Mouse (Mus musculus): ENCODE data around the gene Ldb1.
"Not testable (repeated sequence)": the region's sequence is repeated elsewhere in the genome, so short reads cannot be mapped to it uniquely, and the experiment has no call there.

The Ldb1 gene

DNA sequence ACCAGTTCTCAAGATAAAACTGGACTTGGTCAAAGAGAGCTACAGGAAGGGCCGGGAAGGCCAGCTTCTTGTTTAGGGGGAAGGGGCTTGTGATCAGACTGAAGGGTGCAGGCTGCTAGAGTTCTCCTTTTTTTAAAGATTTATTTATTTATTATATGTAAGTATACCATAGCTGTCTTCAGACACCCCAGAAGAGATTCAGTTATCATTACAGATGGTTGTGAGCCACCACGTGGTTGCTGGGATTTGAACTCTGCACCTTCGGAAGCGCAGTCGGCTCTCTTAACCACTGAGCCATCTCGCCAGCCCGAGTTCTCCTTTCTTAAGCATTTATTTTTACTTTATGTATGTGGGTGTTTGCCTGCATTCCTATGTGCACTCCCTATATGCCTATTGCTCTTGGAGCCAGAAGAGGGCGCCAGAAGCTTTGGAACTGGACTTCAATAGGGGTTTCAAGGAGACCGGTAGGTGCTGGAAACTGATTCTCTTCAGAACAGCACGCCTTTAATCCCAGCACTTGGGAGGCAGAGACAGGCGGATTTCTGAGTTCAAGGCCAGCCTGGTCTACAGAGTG, 16.2 kb downstream of the Ldb1 start:
- DNase-seq (ENCODE audit: low spot score): no peak

DNA sequence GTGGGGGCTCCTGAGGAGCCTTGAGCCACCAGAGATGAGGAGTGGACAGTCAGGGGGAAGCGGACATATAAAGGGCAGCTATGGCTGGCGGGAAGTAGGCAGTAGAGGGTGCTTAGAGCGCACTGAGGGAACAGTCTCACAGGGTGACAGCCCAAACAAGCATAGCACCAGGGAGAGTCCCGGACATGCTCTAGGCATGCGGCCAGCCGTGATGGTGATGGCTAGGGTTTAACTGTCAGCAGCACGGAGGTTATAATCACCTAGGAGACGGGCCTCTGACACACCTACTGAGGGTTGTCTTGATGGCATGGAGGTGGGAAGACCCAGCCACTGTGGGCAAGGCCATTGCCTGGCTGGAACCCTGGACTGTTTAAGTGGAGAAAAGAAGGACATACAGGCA, 18.4 kb downstream of the Ldb1 start:
- no peak for DNase-seq (ENCODE audit: low spot score)

DNA sequence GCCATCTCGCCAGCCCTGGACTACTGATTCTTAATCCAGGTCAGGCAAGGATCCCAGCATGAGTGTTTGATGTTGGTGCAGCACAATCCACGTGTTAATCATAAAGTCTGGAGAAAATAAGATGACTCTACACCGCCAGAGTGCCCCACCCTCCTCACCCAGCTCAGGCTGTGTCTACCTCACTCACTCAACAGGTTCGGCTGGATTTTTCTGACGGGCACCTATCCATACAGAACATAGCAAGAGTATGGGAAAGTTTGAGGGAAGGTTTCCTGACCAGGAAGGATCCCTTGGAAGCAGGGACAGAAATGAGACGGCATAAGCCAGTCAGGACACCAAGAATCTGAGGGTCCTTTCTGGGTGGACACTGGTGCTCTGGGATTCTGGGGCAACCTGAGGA, 20.1 kb downstream of the Ldb1 start:
- DNase-seq (ENCODE audit: low spot score): no peak

DNA sequence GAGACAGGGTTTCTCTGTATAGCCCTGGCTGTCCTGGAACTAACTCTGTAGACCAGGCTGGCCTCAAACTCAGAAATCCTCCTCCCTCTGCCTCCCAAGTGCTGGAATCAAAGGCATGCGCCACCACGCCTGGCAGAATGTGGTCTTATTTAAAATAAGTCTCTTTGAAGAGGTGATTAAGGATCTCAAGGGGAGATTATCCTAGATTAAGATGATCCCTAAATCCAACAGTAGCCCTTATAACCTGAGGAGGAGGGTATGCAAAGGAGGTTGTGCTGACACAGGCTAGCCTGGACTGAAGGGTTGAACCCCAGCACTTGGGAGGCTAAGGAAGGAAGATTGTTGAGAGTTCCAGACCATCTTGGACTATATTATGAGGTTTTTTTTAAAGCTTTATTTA, 29.0 kb downstream of the Ldb1 start:
- no peak for DNase-seq (ENCODE audit: low spot score)

DNA sequence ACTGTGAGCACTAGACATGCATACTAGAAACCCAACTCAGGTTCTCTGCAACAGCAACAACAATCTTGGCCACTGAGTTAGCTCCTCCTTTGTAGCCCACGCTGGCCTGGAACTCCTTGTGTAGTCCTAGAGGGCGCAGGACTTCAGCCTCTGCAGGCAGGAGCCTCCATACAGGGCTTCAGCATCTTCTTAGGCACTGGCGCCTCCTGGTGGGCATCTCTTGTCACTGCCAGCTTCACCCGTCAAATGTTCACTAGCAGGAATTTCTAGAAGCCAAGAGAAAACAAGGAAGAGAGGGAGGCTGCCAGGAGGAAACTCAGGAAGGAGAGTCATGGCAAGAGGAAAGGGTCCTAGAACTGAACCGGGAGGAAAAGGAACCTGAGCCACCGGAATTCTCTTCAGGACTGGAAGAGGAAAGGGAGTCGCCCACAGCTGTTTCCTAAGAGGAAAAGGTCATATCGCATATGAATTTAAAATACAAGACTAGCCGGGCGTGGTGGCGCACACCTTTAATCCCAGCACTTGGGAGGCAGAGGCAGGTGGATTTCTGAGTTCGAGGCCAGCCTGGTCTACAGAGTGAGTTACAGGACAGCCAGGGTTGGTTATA, 30.3 kb downstream of the Ldb1 start:
- DNase-seq (ENCODE audit: low spot score): peak; percentile 82

DNA sequence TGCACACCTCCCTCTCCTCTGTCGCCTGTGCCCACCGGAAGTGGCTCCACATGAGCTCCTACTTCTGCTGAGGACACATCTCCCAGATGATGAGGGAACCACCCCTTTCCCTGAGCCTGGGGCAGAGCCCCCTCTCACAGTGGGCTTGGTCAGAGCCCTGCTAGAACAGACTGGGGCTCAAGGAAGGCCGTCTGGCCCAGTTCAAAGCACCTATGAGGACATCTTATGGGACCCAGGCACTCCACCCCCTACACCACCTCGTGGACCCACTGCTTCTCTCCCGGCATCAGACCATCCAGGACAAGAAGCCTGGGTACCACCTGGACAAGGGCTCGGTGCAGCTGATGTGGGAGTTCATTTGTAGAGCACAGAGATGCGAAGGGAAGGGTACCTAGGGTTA, 39.3 kb downstream of the Ldb1 start:
- no peak for DNase-seq (ENCODE audit: low spot score)

DNA sequence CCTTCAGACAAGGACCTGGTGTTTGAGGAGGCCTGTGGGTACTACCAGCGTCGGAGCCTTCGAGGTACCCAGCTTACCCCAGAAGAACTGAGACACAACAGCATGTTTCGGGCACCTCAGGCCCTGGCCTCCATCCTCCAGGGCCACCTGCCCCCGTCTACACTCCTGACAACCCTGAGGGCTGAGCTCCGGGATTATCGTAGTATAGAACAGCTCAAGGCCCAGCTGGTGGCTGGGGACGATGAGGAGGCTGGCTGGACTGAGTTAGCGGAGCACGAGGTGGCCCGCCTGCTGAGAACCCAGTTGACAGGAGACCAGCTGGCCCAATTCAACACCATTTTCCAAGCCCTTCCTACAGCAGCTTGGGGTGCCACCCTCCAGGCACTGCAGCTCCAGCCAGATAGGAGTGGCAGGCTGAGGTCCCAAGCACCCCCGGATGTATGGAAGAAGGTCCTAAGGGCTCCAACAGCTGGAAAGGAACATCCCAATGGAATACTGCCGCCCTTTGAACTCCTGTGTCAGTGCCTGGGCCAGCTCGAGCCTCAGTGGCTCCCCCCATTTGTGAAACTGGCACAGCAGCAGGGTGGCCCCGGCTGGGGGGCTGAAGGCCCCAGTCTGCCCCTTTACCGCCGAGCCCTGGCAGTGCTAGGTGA, 40.1 kb downstream of the Ldb1 start:
- DNase-seq (ENCODE audit: low spot score): no peak

DNA sequence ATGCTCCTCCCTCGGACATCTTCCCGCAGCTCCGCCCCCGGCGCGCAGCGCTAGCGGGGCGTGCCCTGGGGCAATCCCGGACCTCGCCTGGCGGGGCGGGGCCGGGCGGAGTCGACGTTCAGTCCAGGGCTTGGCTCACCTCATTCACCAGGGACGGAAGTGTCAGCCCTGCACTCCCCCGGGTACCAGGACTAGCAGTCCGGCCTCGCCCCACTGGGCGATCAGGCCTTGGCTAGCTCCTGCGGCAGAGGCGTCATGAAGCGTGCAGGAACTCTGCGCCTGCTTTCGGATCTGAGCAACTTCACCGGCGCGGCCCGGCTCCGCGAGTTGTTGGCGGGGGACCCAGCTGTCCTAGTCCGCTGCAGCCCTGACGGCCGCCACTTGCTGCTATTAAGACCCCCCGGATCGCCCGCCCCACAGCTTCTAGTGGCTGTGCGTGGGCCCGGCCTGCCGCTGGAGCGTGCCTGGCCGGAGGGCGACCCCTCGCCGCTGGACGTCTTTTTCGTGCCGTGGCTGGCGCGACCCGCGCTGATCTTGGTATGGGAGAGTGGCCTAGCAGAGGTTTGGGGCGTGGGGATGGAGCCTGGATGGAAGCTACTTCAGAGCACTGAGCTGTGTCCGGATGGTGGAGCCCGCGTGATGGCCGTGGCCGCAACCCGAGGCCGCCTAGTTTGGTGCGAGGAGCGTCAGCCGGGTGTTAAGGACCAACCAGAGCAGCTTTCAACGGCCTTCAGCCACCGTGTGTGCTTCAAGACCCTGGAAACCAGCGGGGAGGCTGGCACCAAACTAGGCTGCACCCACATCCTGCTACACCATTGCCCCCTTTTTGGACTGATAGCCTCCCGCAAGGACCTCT, 41.4 kb downstream of the Ldb1 start, which contains the start of gene Hps6:
TSS of gene Hps6 (plus strand) at position 138 of the 856 bp plus-strand sequence.
- DNase-seq (ENCODE audit: low spot score): peak; percentile 79

DNA sequence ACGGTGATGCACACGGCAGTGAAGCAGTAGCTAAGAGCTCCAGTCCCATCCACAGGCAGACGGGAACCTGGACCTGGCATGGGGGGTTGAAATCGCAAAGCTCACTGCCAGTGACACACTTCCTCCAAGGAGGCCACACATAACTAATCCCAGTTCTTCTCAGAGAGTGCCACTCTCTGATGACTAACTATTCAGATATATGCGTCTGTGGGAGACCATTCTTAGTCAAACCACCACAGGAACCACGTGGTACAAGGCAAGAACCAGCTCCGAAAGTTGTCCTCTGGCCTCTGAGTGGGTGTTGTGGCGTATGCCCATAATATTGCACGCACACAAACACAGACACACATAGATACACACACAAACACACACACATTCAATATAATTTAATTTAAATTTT, 42.7 kb downstream of the Ldb1 start:
- DNase-seq (ENCODE audit: low spot score): no peak

DNA sequence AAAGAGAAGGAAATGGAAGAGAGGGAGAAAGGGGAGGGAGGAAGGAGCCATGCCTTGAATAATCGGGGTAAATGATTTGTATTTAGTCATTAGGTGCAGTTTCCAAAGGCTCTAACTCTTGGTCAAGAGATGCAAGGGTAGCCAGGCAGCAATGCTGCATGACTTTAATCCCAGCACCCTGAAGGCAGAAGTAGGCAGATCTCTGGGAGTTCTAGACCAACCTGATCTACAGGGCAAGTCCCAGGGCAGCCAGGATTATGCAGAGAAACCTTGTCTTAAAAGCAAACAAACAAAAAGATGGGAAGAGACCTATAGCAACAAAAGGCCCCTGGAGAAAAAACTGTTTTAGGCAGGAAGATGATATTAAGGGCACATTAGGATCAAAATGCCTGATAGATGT, 45.6 kb downstream of the Ldb1 start:
- no peak for DNase-seq (ENCODE audit: low spot score)

DNA sequence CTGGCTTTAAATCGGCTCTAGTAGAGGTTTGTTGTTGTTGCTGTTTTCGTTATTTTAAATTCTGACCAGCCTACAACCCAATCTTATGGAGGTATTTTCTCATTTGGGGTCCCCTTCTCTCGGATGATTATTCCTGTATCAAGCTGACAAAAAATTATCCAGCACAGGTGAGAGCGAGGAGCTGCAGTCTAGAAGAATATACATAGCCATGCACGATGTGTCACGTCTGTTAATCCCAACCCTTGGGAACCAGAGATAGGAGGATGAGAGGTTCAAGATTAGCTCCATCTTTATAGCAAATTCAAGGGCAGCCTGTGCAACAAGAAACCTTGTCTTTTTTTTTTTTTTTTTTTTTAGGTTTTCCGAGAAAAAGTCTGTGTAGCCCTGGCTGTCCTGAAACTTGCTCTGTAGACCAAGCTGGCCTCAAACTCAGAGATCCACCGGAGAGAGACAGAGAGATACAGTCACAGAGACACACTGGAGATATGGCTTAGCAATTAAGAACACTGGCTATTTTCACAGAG, 46.3 kb downstream of the Ldb1 start:
- no peak for DNase-seq (ENCODE audit: low spot score)

DNA sequence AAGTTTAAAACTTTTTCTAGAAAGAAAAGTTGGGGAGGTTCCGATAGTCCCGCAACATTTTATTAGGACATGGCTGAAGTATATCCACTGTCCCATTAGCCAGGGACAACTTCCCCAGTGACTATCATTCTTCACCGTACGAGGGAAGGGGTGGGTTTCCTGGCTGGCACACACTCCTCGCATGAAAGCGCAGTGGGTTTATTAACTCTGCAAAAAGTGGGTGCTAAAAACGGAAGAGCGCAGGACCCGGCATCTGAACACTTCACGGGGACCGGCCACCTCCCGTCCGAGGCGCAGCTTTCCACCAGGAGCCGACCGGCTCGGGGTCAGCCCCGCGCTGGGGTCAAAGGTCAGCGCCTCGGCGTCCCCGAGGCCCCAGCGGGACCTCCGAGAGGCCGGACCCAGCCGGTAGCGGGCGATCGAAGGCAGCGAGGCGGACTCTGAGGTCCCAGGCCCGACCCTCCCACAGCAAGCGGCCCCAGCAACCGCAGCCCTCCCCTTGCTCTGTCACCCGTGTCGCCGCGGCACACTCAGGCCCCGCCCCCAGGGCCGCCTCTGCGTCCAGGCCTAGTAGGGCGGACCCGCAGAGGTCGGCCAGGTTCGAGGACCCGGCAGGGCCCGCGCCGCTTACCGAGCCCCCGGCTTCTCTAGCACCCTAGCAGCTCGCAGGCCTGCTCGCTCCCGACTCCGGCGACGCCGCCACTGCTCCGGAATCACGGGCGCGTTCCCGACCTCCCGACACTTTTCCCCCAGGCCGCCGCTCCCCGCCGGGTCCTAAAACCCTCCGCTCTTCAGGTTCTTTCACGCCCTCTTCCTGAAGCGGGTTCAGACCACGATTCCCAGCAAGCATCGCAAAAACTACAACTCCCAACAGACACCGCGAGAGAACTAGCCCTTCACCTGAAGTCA, 47.0 kb downstream of the Ldb1 start, which contains the start of gene Armh3:
TSS of gene Armh3 (minus strand) at position 704 of the 909 bp plus-strand sequence.
- peak; percentile 86 for DNase-seq (ENCODE audit: low spot score)

DNA sequence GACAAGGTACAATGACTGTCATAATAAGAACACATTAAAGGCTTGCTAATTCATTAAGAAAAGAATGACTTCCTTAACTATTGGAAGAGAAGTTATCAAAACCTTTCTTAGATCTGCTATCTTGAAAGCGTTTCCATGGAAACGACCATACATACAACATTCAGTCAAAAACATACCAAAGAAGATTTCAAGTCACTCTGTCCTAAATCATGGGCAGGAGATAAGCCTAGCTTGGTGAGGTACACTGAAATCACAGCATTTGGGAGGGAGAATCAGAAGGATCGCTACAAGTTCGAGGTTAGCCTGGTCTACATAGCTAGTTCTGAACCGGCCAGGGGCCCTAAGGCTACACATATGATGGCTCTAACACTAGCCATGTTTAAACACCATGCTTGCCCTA, 47.6 kb downstream of the Ldb1 start:
- DNase-seq (ENCODE audit: low spot score): peak; percentile 7

DNA sequence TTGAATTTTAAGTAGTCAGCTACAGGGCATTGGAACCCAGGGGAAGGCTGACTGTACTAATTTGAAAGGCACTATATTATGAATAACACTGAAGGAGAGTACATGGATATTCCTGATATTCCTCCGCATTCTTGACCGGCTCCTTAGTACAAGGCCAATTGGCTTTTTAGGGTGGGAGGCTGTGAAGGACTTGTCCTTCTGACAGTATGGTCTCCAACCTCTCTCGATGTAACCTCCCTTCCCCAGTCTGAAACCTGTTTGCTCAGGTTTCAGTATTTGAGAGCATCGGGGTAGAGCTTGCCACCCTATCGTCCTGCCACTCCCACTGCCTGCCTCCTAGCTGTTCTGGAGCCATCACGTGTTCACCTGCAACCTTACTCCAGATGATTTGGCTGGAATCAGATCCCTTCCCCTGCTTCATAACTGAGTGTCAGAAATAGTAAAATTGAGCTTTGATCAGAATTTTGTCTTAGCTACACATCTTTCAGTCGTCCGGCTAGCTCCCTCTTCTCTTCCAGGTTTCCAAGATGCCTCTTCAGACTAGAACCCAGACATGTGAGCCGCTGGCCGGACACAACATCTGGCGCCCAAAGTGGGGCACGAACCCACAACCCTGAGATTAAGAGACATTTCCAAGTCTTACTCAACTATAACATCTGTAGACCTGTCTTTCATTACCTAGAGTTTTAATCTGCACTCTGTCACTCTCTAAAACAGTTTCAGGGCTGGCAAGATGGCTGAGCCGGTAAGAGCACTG, 50.9 kb downstream of the Ldb1 start:
- DNase-seq (ENCODE audit: low spot score): no peak

DNA sequence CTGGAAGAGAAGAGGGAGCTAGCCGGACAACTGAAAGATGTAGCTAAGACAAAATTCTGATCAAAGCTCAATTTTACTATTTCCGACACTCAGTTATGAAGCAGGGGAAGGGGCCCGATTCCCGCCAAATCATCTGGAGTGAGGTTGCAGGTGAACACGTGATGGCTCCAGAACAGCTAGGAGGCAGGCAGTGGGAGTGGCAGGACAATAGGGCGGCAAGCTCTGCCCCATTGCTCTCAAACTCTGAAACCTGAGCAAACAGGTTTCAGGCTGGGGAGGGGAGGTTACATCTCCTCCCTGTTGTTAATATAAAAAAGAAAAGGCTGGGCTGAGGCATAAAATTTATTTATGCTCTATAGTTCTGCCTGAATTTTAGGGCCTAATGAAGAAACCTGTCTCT, 51.6 kb downstream of the Ldb1 start:
- DNase-seq (ENCODE audit: low spot score): not testable (repeated sequence)

DNA sequence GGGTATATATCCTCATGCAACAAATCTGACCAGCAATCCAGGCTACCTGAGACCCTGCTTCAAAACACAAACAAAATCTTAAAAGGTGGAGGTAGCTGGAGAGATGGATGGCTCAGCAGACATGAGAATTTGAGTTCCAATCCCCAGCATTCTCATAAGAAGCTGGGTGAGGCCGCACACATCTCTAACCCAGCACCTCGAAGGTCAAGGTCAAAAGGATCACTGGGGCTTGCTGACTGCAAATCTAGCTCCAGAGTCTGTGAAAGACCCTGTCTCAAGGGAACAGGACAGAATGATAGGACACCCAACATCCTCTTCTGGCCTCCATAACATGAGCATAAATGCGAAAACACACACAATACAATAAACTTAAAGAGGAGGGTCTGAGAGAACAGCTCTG, 53.8 kb downstream of the Ldb1 start:
- DNase-seq (ENCODE audit: low spot score): no peak

DNA sequence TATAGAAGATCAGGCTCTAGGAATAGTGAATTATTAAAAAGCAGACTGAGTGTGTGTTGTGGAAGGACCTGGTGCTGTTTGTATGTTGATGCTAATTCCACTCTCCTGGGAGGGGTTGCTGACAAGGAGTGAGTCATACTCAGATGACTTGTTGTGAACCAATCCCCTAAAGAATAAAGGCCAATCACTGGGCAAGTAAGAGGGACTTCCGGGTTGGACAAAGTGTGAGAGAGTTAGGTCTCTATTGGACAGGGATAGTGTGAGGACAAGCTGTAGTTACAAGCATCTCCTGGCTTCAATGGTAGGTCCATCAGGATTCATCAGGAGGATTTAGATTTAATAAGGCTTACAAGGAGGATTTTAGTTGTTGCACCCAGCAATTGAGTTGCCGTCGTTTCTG, 56.8 kb downstream of the Ldb1 start:
- no peak for DNase-seq (ENCODE audit: low spot score)

DNA sequence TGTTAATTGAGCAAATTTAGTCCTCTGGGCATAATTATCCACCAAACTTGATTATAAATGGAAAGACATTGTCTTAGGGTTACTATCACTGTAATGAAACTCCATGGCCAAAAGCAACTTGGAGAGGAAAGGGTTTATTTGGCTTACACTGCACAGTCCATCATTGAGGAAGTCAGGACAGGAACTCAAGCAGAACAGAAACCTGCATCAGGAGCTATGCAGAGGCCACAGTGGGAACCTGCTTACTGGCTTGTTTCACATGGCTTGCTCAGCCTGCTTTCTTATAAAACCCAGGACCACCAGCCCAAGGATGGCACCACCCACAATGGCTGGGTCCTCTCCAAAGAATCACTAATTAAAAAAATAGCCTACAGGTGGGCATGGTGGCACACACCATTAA, 60.6 kb downstream of the Ldb1 start:
- DNase-seq (ENCODE audit: low spot score): no peak
